Mouse (Mus musculus) lung, postnatal 0 days (tissue): ENCODE measurements around the gene Diablo. TPM values are rescaled to one million over a fixed set of nuclear protein-coding genes. Genes with fewer than 3 reads are reported as not detected.

Experiments used
- ATAC-seq: fragments of 200-750 bp; cut with Nextera tagmentation; 2 replicates; pipeline ENCODE4 v1.8.0; 2017; ENCODE audit warnings: moderate library complexity
- DNase-seq: peaks from one replicate; pipeline ENCODE4 v3.0.0-alpha.2; 2016; ENCODE audit warnings: low spot score
- H3K27ac ChIP-seq: fragments of 300-500 bp; sonication (generic); 2 replicates; pipeline ENCODE4 v1.5.1; 2014; ENCODE audit warnings: antibody characterized with exemption, mild to moderate bottlenecking, low read length, mixed read lengths
- H3K27me3 ChIP-seq: fragments of 300-500 bp; sonication (generic); replicated peaks from 2 replicates; pipeline ENCODE4 v1.6.1; 2014; ENCODE audit warnings: low read length, mixed read lengths; ENCODE audit not compliant: insufficient read depth
- H3K36me3 ChIP-seq: fragments of 300-500 bp; sonication (generic); 2 replicates; pipeline ENCODE4 v1.6.1; 2014; ENCODE audit warnings: low read length, mixed read lengths; ENCODE audit not compliant: insufficient read depth
- H3K4me1 ChIP-seq: fragments of 300-500 bp; sonication (generic); 2 replicates; pipeline ENCODE4 v1.6.1; 2014; ENCODE audit warnings: antibody characterized with exemption, low read depth, low read length, mixed read lengths; ENCODE audit not compliant: insufficient read depth
- H3K4me2 ChIP-seq: fragments of 300-500 bp; sonication (generic); replicated peaks from 2 replicates; pipeline ENCODE4 v1.6.1; 2014; ENCODE audit warnings: low read depth, mild to moderate bottlenecking, low read length, moderate library complexity, mixed read lengths
- H3K4me3 ChIP-seq: fragments of 300-500 bp; sonication (generic); 2 replicates; pipeline ENCODE4 v1.5.1; 2014; ENCODE audit warnings: low read depth, low read length
- H3K9ac ChIP-seq: fragments of 300-500 bp; sonication (generic); replicated peaks from 2 replicates; pipeline ENCODE4 v1.6.1; 2014; ENCODE audit warnings: low read depth, mild to moderate bottlenecking
- H3K9me3 ChIP-seq: fragments of 300-500 bp; sonication (generic); 2 replicates; pipeline ENCODE4 v1.6.1; 2016; ENCODE audit warnings: low read length, mixed read lengths
- CTCF ChIP-seq: IDR thresholded peaks from 2 replicates; pipeline ENCODE4 v1.5.1; 2016; ENCODE audit warnings: antibody characterized with exemption, mild to moderate bottlenecking
- EP300 ChIP-seq: IDR thresholded peaks from 2 replicates; pipeline ENCODE4 v1.6.1; 2016; ENCODE audit warnings: antibody characterized with exemption, mild to moderate bottlenecking, control low read depth
- WGBS: fragments of 180-500 bp; shearing (Covaris S2); extraction: QIAGEN DNeasy Blood & Tissue Kit; methylation state at CpG from one replicate; pipeline ENCODE4 v1.1.7; 2014; 5-methylcytosine and 5-hydroxymethylcytosine counted together
- polyA plus RNA-seq: library from polyadenylated mRNA; unstranded; fragments of >200 nt; fragmentation: Nextera tagmentation; extraction: Ambion mirVana; gene quantifications from 2 replicates; pipeline ENCODE4 v1.2.1, GENCODE M21; 2015

The Diablo gene
- polyA plus RNA-seq, result 74.3 and 75.9 TPM in 2 replicates

GRCm38 (mm10) chr5:123523692-123524392, at the start of gene Diablo:
Gene Diablo (minus strand): TSS chr5:123524176.
- Histone ChIP-seq H3K9me3 (no peaks in the 10 kb centered on the region), H3K4me1 (peaks cover 9% of the 10 kb centered on the region; the same call in 1 of the 2 replicates), H3K27ac (no peak within 1 kb of the TSS; the same call in 1 of the 2 replicates), H3K4me2 (peak within 1 kb of the TSS; percentile 98), H3K27me3 (no peaks in the 10 kb centered on the region), H3K4me3 (peak within 1 kb of the TSS; percentile 85), H3K36me3 (no peaks in the 10 kb centered on the region), H3K9ac (peak within 1 kb of the TSS; percentile 74)
- ATAC-seq (peak; percentile 98), DNase-seq (peak; percentile 100)
- TF ChIP-seq CTCF (0 out of 2 replicates have a peak, but pooled peaks have one; percentile 7), EP300 (no peak)
- WGBS, result 1% methylated on average over 81 of the region's 82 CpGs

- no peaks in the 10 kb centered on the region for H3K4me1 ChIP-seq
- no peak overlapping the region for H3K27ac ChIP-seq
- ATAC-seq (no peak), DNase-seq (no peak)
- no peak overlapping the region for H3K9ac ChIP-seq
- no peaks in the 10 kb centered on the region for H3K27me3 ChIP-seq
- WGBS, result 64% methylated on average over 8 of the region's 8 CpGs
- H3K9me3 ChIP-seq, result no peaks in the 10 kb centered on the region
- peak overlapping the region; percentile 91; the same call in 1 of the 2 replicates for H3K4me3 ChIP-seq
- TF ChIP-seq EP300 (no peak), CTCF (no peak)
- peak overlapping the region; percentile 69 for H3K4me2 ChIP-seq
- peaks cover 5% of the 10 kb centered on the region; the same call in 1 of the 2 replicates for H3K36me3 ChIP-seq
Observed at GRCm38 (mm10) chr5:123573362-123573761, 49.4 kb upstream of the Diablo start.

- WGBS, result under 1% methylated on average over 51 of the region's 54 CpGs
- H3K4me1 ChIP-seq, result no peaks in the 10 kb centered on the region
- peak within 1 kb of the TSS; percentile 91 for H3K4me3 ChIP-seq
- H3K27ac ChIP-seq, result peak within 1 kb of the TSS; percentile 66
- 0 out of 2 replicates have a peak, but pooled peaks have one; percentile 9 for TF ChIP-seq CTCF
- TF ChIP-seq EP300, result no peak
- ATAC-seq (peak; percentile 98), DNase-seq (peak; percentile 99)
- peak within 1 kb of the TSS; percentile 69 for H3K4me2 ChIP-seq
- no peaks in the 10 kb centered on the region for H3K9me3 ChIP-seq
- peak within 1 kb of the TSS; percentile 76 for H3K9ac ChIP-seq
- H3K27me3 ChIP-seq, result no peaks in the 10 kb centered on the region
- H3K36me3 ChIP-seq, result peaks cover 5% of the 10 kb centered on the region; the same call in 1 of the 2 replicates
Observed at GRCm38 (mm10) chr5:123572357-123573186, 48.6 kb upstream of the Diablo start, which contains the start of gene Vps33a. Gene Vps33a (minus strand): TSS chr5:123573038.

- ATAC-seq, result no peak
- Histone ChIP-seq H3K9me3 (no peaks in the 10 kb centered on the region), H3K27me3 (no peaks in the 10 kb centered on the region), H3K36me3 (peaks cover 29% of the 10 kb centered on the region), H3K4me2 (no peak overlapping the region), H3K9ac (no peak overlapping the region), H3K4me1 (no peaks in the 10 kb centered on the region), H3K27ac (no peak overlapping the region), H3K4me3 (no peak overlapping the region)
- no peak for TF ChIP-seq CTCF
- TF ChIP-seq EP300, result no peak
- DNase-seq, result no peak
- 94% methylated on average over 11 of the region's 11 CpGs for WGBS
Observed at GRCm38 (mm10) chr5:123561128-123561527, 37.2 kb upstream of the Diablo start.

- Histone ChIP-seq H3K4me3 (no peak overlapping the region), H3K9ac (no peak overlapping the region), H3K27ac (no peak overlapping the region), H3K4me2 (no peak overlapping the region), H3K9me3 (no peaks in the 10 kb centered on the region), H3K4me1 (no peaks in the 10 kb centered on the region), H3K36me3 (peaks cover 20% of the 10 kb centered on the region), H3K27me3 (no peaks in the 10 kb centered on the region)
- TF ChIP-seq CTCF (no peak), EP300 (no peak)
- 90% methylated on average over 8 of the region's 8 CpGs for WGBS
- DNase-seq (no peak), ATAC-seq (no peak)
Observed at GRCm38 (mm10) chr5:123559588-123559987, 35.6 kb upstream of the Diablo start.

GRCm38 (mm10) chr5:123556451-123556850, 32.5 kb upstream of the Diablo start:
- no peak for TF ChIP-seq EP300
- no peak for TF ChIP-seq CTCF
- peaks cover under 1% of the 10 kb centered on the region; the same call in 1 of the 2 replicates for H3K36me3 ChIP-seq
- H3K9ac ChIP-seq, result no peak overlapping the region

More at GRCm38 (mm10) chr5:123556451-123556850, 32.5 kb upstream of the Diablo start:
- no peak for DNase-seq
- no peak overlapping the region for H3K4me2 ChIP-seq
- WGBS, result 48% methylated on average over 2 of the region's 2 CpGs
- no peak overlapping the region for H3K4me3 ChIP-seq
- no peaks in the 10 kb centered on the region for H3K4me1 ChIP-seq
- ATAC-seq, result no peak
- no peaks in the 10 kb centered on the region for H3K27me3 ChIP-seq
- H3K9me3 ChIP-seq, result no peaks in the 10 kb centered on the region
- no peak overlapping the region for H3K27ac ChIP-seq
